Mouse (Mus musculus) layer of hippocampus, adult 9-11 months (tissue): Measurements from ENCODE around the gene Steap2.

Experiments used
- DNase-seq: peaks from one replicate; pipeline ENCODE4 v3.0.0; 2022

The Steap2 gene

DNA sequence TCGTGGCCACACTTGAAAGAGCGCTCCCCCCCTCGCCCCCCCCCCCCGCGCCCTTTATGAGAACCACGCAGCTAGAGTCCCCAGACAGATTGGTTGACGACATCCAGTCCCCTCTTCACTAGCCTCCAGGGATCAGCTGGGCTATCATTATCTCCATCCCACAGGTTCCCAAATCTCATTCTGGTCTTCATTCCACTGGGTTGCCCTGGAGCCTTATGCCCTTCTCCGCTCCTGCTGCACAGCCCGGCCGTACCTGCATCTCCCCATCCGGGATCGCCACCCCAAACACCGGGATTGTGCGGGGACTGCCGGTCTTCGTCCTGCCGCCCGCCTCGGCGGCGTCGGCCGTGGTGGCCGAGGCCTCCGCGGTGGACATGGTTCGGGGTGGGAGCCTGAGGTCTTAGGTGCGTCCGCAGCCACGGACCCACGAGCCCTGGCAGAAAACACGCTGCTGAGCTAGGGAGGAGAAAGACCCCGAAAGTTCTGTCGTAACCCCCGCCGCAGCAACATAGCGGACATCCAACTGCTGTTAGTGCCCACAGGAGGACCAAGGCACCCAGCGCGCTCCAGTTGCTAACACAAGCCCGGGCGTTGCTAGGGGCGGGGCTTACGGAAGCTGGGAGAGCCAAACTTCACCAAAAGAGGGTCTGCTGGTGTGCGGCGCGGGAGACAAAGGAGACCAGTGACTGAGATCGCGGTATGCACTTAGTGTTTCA is 30.6 kb downstream of the Steap2 start, which contains the start of gene Cfap69:
Cfap69 (minus strand) TSS at position 585 of the 716 bp plus-strand sequence.
- DNase-seq: peak; percentile 83

DNA sequence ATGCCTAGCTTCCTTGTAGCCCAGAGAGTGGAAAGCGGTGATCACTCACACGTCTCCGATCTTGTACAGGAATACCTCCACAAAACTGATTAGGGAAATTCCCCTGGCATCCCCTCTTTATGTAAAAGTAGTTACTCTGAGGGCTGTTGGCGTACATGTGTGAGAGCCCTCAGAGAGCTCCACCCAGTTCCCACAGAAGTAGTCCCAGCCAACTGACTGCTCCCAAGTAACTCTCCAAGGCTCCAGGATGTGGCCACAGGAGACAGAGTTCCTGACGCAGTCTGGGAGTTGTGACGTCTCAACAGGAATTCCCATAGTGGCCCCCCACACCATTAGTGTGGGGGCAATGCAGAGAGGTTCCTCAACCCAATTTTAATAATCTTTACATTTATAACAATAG is 31.3 kb downstream of the Steap2 start:
- no peak for DNase-seq

DNA sequence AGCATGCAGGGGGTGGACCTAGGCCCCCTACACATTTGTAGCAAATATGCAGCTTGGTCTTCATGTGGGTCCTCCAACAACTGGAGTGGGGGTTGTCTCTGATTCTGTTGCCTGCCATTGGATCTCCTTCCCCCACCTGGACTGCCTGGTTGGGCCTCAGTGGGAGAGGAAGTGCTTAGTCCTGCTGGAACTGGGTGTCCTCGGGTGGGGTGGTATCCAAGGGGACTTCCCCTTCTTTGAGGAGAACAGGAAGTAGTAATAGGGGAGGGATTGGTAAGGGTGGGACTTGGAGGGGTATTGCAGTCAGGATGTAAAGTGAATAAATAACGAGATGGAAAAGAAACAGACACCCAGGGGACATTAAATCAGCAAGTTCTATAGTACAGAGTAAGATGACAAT is 35.7 kb downstream of the Steap2 start:
- no peak for DNase-seq

- no peak for DNase-seq
Measured at GRCm38 (mm10) chr5:5657932-5658331, 36.4 kb downstream of the Steap2 start.

- peak; percentile 70 for DNase-seq
Measured at GRCm38 (mm10) chr5:5648817-5649569, 45.4 kb downstream of the Steap2 start.

DNA sequence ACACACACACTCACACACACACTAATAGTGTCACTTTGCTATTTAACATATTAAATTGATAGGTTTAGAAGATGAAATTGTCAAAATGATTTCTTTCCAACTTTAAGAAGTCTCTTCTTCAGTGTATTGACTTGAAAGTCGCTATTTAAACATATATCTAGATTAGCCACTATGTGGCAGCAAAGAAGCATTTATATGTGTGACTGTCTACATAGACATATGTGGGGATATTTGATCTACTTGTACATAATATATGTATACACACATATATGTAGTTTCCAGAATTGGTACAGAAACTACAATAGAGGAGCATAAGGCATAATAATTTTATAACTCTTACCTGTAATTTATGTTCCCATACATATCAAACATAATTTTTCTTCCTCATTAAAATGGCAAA is 48.2 kb downstream of the Steap2 start:
- DNase-seq: no peak

- no peak for DNase-seq
Measured at GRCm38 (mm10) chr5:5638496-5638895, 55.9 kb downstream of the Steap2 start.

DNA sequence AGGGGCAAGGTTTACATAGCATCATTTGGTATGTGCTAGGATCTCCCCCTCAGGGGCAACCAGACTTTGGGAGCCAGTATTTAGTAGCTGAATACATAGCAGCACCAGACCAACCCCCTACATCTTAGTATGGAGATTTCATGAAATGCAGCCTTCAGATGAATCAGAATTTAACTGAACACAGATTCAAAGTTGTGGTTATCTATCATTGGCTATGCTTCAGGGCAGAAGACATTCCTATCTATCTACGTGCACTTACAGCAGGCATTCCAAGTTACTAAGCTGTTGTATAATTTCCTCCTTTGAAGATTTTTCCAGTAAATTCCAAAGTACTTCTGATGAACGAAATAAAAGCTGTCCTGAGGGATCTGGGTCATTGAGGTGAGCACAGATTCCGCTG is 68.9 kb downstream of the Steap2 start:
- DNase-seq: no peak

DNA sequence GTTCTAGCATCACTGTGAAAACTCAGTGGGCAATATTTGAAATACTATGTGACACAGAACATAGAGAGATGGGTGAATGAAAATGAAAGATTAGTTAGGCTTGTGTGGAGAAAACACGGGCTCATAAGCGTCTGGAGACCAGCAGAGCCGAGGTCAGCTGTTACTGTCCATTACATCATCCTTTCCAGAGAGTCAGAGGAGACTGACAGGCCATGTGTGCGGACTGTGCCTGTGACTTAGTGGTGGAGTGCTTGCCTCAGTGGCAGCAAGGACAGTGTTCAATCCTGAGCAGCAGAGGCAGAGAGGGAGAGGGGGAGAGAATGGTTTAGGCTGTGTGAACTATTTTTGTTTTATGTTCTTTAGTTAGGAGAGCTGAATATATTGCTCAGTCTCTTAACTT is 76.0 kb downstream of the Steap2 start:
- no peak for DNase-seq
